Mouse (Mus musculus) stomach, embryonic 15.5 days (tissue): ENCODE results near the gene Foxp1. TPM values are rescaled to one million over a fixed set of nuclear protein-coding genes. Genes with fewer than 3 reads are reported as not detected.
A peak's percentile ranks its signal among the peaks of the same experiment; 100 is the strongest.

Source experiments
- ATAC-seq: fragments of 200-750 bp; cut with Nextera tagmentation; 2 replicates; pipeline ENCODE4 v1.8.0; 2017; ENCODE audit warnings: low read depth, moderate number of reproducible peaks, moderate TSS enrichment; ENCODE audit not compliant: insufficient read depth, low FRiP score
- H3K27ac ChIP-seq: fragments of 300-500 bp; sonication (generic); 2 replicates; pipeline ENCODE4 v1.5.1; 2015; ENCODE audit warnings: mild to moderate bottlenecking, inconsistent platforms
- H3K27me3 ChIP-seq: fragments of 300-500 bp; sonication (generic); replicated peaks from 2 replicates; pipeline ENCODE4 v1.6.1; 2015; ENCODE audit warnings: inconsistent platforms
- H3K36me3 ChIP-seq: fragments of 300-500 bp; sonication (generic); 2 replicates; pipeline ENCODE4 v1.6.1; 2015; ENCODE audit warnings: inconsistent platforms
- H3K4me1 ChIP-seq: fragments of 300-500 bp; sonication (generic); 2 replicates; pipeline ENCODE4 v1.6.1; 2015; ENCODE audit warnings: inconsistent platforms
- H3K4me2 ChIP-seq: fragments of 300-500 bp; sonication (generic); 2 replicates; pipeline ENCODE4 v1.6.1; 2015; ENCODE audit warnings: mild to moderate bottlenecking, inconsistent platforms
- H3K4me3 ChIP-seq: fragments of 300-500 bp; sonication (generic); replicated peaks from 2 replicates; pipeline ENCODE4 v1.5.1; 2015; ENCODE audit warnings: inconsistent platforms
- H3K9ac ChIP-seq: fragments of 300-500 bp; sonication (generic); 2 replicates; pipeline ENCODE4 v1.6.1; 2015; ENCODE audit warnings: inconsistent platforms
- H3K9me3 ChIP-seq: fragments of 300-500 bp; sonication (generic); 2 replicates; pipeline ENCODE4 v1.6.1; 2016; ENCODE audit warnings: inconsistent platforms
- WGBS: fragments of 180-500 bp; shearing (Covaris S2); methylation state at CpG from one replicate; pipeline ENCODE4 v1.1.7; 2015; 5-methylcytosine and 5-hydroxymethylcytosine counted together
- polyA plus RNA-seq: library from polyadenylated mRNA; unstranded; fragments of >200 nt; fragmentation: Nextera tagmentation; extraction: Ambion mirVana; gene quantifications from 2 replicates; pipeline ENCODE4 v1.2.1, GENCODE M21; 2015

The Foxp1 gene
- polyA plus RNA-seq, 1 experiment from 2014 or later = 105 TPM

DNA sequence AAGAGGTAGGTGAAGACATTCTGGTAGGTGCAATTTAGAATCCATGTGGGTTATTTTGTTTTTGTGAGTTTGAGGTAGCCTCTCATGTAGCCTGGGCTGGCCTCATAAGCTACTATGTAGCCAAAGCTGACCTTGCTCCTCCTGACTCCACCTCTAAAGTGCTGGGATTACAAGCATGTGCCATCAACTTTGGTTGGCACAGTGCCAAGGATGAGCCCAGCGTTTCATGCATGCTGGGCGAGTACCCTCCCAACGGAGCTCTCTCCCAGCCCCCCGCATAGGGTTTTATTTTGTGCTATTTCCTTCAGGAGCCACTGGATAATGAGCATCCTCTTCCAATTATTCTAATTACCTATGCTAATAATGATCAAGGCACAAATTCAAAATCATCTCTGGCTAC lies 414.1 kb downstream of the Foxp1 start:
- Histone ChIP-seq H3K27ac (no peak overlapping the region), H3K27me3 (no peaks in the 10 kb centered on the region), H3K4me2 (no peak overlapping the region), H3K4me1 (peaks cover 13% of the 10 kb centered on the region; the same call in 1 of the 2 replicates), H3K9me3 (no peaks in the 10 kb centered on the region), H3K9ac (no peak overlapping the region), H3K36me3 (no peaks in the 10 kb centered on the region), H3K4me3 (no peak overlapping the region)
- WGBS = 88% methylated on average over 4 of the region's 4 CpGs
- no peak for ATAC-seq

DNA sequence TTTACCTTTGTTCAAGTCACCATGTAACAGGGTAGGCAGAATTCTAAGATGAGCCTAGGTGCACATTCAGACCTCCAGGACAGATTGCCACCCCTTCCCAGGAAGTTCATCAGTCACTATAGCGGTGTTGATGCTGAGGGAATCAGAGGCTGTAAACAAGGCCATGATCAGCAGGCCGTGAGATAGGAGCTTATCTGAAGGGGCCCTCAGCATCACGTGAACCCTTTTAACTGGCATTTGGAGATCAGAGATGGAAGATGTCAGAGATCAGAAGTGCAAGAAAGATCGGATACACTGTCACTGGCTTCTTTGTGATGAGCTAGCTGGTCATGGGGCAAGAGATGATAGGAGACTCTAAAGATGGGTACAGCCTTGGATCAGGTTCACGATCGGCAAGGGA lies 414.8 kb downstream of the Foxp1 start:
- H3K4me2 ChIP-seq = no peak overlapping the region
- H3K4me1 ChIP-seq = peaks cover 13% of the 10 kb centered on the region; the same call in 1 of the 2 replicates
- H3K9me3 ChIP-seq = no peaks in the 10 kb centered on the region
- WGBS = 75% methylated on average over 6 of the region's 6 CpGs
- no peak overlapping the region for H3K9ac ChIP-seq
- no peak for ATAC-seq
- H3K36me3 ChIP-seq = no peaks in the 10 kb centered on the region
- no peaks in the 10 kb centered on the region for H3K27me3 ChIP-seq
- H3K27ac ChIP-seq = no peak overlapping the region
- no peak overlapping the region for H3K4me3 ChIP-seq

DNA sequence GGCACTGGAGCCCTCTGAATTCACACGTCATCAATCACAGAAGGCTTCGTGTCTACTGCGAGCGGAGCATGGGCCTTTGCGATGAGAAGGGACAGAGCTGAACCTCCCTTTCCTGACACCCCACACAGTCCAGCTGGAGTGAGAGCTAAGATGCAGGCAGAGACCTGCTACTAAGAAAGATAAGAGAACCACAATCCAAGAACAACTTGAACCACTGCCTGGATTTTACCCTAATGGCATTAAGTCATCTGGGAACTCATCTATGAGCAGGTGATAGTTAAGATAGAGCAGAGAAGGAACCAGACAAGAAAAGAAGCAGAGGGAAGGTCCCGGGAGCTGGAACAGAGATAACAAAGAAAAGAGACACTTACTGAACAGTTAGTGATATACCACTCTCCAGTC lies 415.4 kb downstream of the Foxp1 start:
- H3K9ac ChIP-seq = no peak overlapping the region

DNA sequence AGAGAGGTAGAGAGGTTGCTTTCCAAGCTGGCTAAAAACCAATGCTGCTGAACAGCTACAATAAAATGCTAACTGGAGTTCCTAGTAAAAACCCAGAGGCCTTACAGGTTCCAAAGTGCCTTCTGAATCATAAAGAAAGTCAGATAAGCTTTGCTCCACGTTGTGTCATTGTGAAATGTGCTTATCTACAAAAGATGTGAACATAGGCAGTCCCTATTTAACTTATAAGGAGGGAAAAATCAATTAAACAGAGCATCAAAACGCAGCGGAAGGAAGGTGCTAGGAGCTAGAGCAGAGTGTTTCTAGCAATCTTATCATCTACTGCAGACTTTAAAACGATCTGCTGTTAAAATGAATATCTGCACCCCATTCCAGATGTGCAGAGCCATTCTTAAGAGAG lies 416.5 kb downstream of the Foxp1 start:
- H3K4me3 ChIP-seq = no peak overlapping the region
- no peak overlapping the region for H3K27ac ChIP-seq
- no peak overlapping the region for H3K4me2 ChIP-seq
- H3K9me3 ChIP-seq = no peaks in the 10 kb centered on the region
- WGBS = 55% methylated on average over 4 of the region's 4 CpGs
- H3K27me3 ChIP-seq = no peaks in the 10 kb centered on the region
- H3K4me1 ChIP-seq = peaks cover 15% of the 10 kb centered on the region; the same call in 1 of the 2 replicates
- H3K9ac ChIP-seq = no peak overlapping the region
- ATAC-seq = no peak
- no peaks in the 10 kb centered on the region for H3K36me3 ChIP-seq

More for the DNA sequence above, 415.4 kb downstream of the Foxp1 start:
- H3K4me1 ChIP-seq = peaks cover 13% of the 10 kb centered on the region; the same call in 1 of the 2 replicates
- no peak for ATAC-seq
- H3K4me2 ChIP-seq = no peak overlapping the region
- no peaks in the 10 kb centered on the region for H3K9me3 ChIP-seq
- WGBS = 42% methylated on average over 6 of the region's 6 CpGs
- H3K36me3 ChIP-seq = no peaks in the 10 kb centered on the region
- H3K4me3 ChIP-seq = no peak overlapping the region
- H3K27ac ChIP-seq = no peak overlapping the region
- no peaks in the 10 kb centered on the region for H3K27me3 ChIP-seq

DNA sequence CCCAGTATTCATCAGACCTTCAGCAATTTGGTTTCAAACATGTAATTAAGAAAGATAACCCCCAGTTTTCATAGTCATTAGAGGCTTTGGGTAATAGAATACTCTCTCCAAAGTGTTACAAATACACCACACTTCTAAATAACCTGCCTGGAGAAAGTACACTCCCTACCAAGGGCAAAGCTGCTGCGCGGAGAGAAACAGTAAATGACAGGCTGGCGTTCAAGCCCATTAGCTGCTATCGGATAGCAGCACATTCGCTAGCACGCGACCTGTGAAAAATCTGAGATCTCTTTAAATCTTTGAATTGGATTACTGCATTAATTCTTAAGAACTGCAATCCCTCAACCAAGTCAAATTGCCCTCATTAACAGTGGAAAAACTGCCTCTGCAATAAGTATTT lies 418.1 kb downstream of the Foxp1 start:
- Histone ChIP-seq H3K4me3 (no peak overlapping the region), H3K9ac (no peak overlapping the region), H3K27ac (no peak overlapping the region), H3K4me2 (no peak overlapping the region), H3K9me3 (no peaks in the 10 kb centered on the region), H3K36me3 (no peaks in the 10 kb centered on the region), H3K4me1 (peaks cover 15% of the 10 kb centered on the region; the same call in 1 of the 2 replicates), H3K27me3 (no peaks in the 10 kb centered on the region)
- ATAC-seq = no peak
- 65% methylated on average over 7 of the region's 7 CpGs for WGBS

DNA sequence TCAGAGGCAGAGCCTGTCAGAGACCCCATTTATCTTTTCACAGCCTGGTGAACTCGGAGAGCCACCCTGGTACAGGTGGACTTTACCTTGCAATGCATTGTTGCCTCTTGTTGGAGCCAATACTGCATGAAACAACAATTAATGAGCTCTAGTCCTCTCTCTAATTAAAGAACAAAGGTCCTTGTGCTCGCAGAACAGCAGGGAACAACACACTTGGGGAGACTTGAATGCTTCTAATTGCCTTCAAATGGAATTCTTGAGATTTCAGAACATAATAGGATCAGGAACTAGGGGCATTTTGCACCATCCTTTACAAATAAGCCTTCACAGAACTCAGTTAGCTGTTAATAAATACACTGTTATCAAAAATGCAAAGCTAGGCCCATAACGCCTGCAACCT lies 418.6 kb downstream of the Foxp1 start:
- ATAC-seq = no peak
- no peak overlapping the region for H3K27ac ChIP-seq
- no peak overlapping the region for H3K4me2 ChIP-seq
- H3K4me1 ChIP-seq = peaks cover 15% of the 10 kb centered on the region; the same call in 1 of the 2 replicates
- no peak overlapping the region for H3K4me3 ChIP-seq
- WGBS = 73% methylated on average over 3 of the region's 3 CpGs
- H3K27me3 ChIP-seq = no peaks in the 10 kb centered on the region
- no peak overlapping the region for H3K9ac ChIP-seq
- no peaks in the 10 kb centered on the region for H3K9me3 ChIP-seq
- no peaks in the 10 kb centered on the region for H3K36me3 ChIP-seq

DNA sequence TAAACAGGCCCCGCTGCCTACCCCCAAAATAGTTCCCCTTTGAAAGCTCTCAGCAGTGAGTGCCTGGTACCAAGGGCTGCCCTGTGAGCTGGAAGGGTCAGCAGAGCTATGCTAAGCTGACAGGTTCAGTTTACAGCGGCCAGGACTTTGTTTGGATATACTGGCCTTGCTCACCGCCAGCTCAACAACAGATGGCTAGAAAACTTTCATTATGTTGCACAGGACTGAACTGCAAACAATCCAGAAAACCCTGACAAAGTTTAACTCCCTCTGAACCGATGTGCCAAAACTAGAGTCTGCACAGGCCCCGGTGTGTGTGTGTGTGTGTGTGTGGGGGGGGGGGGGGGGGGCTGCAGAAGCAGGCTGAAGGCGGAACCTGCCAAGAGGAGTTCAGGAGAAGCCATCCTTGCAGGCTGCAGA lies 421.0 kb downstream of the Foxp1 start:
- Histone ChIP-seq H3K9me3 (no peaks in the 10 kb centered on the region), H3K4me1 (peaks cover 13% of the 10 kb centered on the region), H3K27ac (peak overlapping the region; percentile 83), H3K4me3 (peak overlapping the region; percentile 10; the same call in 1 of the 2 replicates), H3K27me3 (no peaks in the 10 kb centered on the region), H3K36me3 (no peaks in the 10 kb centered on the region), H3K9ac (no peak overlapping the region), H3K4me2 (peak overlapping the region; percentile 47)
- peak; percentile 68; the same call in 1 of the 2 replicates for ATAC-seq
- 10% methylated on average over 6 of the region's 6 CpGs for WGBS

DNA sequence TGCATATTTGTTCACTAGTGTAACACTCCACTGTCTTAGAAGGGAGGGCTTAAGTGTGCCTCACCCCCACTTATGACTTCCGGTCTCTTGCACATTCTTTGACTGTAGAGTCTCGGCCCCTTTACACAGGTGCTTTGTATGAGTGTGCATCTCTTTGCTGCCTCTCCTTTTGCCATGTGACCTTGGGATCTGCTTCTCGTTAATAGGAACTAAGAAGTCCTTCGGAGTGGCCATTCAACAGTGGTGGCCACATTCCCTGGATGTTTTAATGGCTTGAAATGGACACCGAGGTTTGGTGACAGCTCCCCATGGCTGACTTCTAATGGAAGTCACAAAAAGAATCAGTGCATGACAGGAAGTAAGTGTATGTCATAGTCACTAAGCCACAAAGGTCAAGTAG lies 422.2 kb downstream of the Foxp1 start:
- Histone ChIP-seq H3K9me3 (no peaks in the 10 kb centered on the region), H3K36me3 (no peaks in the 10 kb centered on the region), H3K4me2 (no peak overlapping the region), H3K4me3 (no peak overlapping the region), H3K9ac (no peak overlapping the region), H3K27ac (no peak overlapping the region; the same call in 1 of the 2 replicates), H3K4me1 (peaks cover 13% of the 10 kb centered on the region), H3K27me3 (no peaks in the 10 kb centered on the region)
- no peak for ATAC-seq
- WGBS = 42% methylated on average over 5 of the region's 5 CpGs

DNA sequence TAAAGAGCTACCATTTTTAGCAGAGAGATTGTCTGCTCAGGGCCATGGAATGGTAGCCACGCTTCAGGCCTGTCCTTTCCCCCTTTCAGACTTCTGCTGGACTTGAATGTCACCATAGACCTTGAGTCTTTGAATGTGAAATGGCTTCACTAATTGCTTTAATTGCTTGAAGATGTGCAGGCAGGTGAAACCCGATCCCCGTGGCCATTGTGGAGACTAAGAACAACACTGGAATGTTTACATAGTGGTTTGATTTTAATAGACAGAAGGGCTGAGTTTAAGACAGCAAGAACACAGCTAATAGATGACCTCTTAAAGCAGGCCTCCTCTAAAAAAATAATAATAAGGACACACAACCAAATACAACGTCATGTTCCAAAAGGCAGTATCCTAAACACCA lies 422.7 kb downstream of the Foxp1 start:
- Histone ChIP-seq H3K4me2 (no peak overlapping the region), H3K36me3 (no peaks in the 10 kb centered on the region), H3K9ac (no peak overlapping the region), H3K4me3 (no peak overlapping the region), H3K4me1 (peaks cover 13% of the 10 kb centered on the region; the same call in 1 of the 2 replicates), H3K27ac (no peak overlapping the region), H3K27me3 (no peaks in the 10 kb centered on the region), H3K9me3 (no peaks in the 10 kb centered on the region)
- WGBS = 46% methylated on average over 4 of the region's 4 CpGs
- no peak for ATAC-seq

DNA sequence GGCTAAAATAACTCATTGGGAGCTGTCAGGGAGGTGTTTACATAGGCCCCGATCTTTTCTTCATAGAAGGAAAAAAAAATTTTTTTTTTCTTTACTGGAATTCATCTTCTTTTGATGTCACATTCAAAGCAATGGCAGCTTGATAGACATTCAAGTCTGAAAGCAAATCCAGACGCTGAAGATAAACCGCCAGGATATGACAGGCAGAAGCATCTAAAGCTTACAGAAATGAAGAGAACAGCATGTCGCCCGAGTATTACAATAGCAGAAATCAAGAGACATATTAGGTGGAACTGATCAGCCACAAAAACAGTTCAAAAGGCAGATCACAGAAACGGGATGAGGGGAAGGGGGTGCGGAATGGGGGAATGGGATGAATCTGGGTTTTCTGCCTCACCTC lies 425.3 kb downstream of the Foxp1 start:
- Histone ChIP-seq H3K27me3 (no peaks in the 10 kb centered on the region), H3K4me2 (0 out of 2 replicates have a peak overlapping the region, but pooled peaks have one; percentile 50), H3K27ac (peak overlapping the region; percentile 90), H3K36me3 (no peaks in the 10 kb centered on the region), H3K4me3 (no peak overlapping the region), H3K9me3 (no peaks in the 10 kb centered on the region), H3K4me1 (peaks cover 21% of the 10 kb centered on the region; the same call in 1 of the 2 replicates), H3K9ac (no peak overlapping the region)
- no peak for ATAC-seq
- 37% methylated on average over 7 of the region's 7 CpGs for WGBS

DNA sequence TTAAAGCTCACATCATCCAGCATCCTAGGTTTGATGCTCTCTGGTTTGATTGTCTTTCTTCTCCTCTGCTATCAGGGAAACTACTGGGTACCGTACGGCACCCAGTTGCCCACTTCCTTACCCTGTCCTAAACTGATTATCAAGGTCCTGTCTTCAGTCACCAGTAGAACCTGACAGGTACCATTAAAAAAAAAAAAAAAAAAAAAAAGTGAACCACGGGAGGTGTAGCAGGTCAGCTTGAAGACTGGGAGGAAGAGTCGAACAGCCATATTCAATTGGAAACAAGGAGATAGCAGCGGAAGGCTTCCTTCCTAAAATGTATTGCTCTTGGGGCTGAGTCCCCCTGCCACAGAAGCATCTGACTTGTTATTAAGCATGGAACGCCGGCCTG lies 425.8 kb downstream of the Foxp1 start:
- peak overlapping the region; percentile 90 for H3K27ac ChIP-seq
- no peak for ATAC-seq
- H3K4me2 ChIP-seq = peak overlapping the region; percentile 50
- no peak overlapping the region for H3K4me3 ChIP-seq
- H3K27me3 ChIP-seq = no peaks in the 10 kb centered on the region
- no peak overlapping the region for H3K9ac ChIP-seq
- 40% methylated on average over 7 of the region's 7 CpGs for WGBS
- H3K36me3 ChIP-seq = no peaks in the 10 kb centered on the region
- H3K9me3 ChIP-seq = no peaks in the 10 kb centered on the region
- peaks cover 19% of the 10 kb centered on the region; the same call in 1 of the 2 replicates for H3K4me1 ChIP-seq

DNA sequence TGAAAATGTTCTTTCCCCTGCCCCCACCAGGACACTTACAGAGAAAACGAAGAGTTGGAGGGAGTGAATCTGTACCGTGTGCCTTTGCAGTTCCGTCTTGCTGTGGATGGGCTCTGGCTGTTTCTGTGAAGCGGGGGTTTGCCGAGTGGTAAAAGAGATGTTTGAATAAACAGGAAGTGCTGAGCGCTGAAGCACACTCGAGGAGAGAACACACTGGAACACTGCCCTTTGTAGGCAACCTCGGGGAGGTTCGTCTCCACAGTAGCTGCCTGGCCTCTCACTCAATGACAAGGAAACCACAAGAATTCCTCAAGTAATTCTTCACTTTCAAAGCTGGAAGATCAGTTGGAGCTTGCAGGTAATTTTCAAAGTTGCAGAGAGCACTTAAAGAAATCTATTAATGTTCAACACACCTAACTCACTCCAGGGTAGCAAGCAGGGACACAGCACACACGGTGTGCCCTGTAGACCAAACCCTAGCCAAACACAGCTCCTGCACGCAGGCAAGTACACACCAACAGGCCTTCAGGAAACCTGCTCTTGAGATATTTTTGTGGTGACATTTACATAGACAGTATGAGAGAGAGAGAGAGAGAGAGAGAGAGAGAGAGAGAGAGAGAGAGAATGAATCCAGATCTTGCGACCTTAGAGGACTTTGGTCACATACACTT lies 426.3 kb downstream of the Foxp1 start:
- H3K4me1 ChIP-seq = peaks cover 19% of the 10 kb centered on the region; the same call in 1 of the 2 replicates
- peak; percentile 51 for ATAC-seq
- peak overlapping the region; percentile 90 for H3K27ac ChIP-seq
- peak overlapping the region; percentile 50 for H3K4me2 ChIP-seq
- no peaks in the 10 kb centered on the region for H3K9me3 ChIP-seq
- no peaks in the 10 kb centered on the region for H3K36me3 ChIP-seq
- peak overlapping the region; percentile 43 for H3K4me3 ChIP-seq
- H3K9ac ChIP-seq = peak overlapping the region; percentile 18; the same call in 1 of the 2 replicates
- 7% methylated on average over 12 of the region's 12 CpGs for WGBS
- no peaks in the 10 kb centered on the region for H3K27me3 ChIP-seq
